Mouse (Mus musculus) gastrocnemius, postnatal 10 days (tissue): Measurements from ENCODE around the gene Fahd2a. TPM values are rescaled to one million over a fixed set of nuclear protein-coding genes. Genes with fewer than 3 reads are reported as not detected.

ENCODE experiments used
- DNase-seq: peaks from one replicate; pipeline ENCODE4 v3.0.0; 2021; ENCODE audit warnings: mixed read lengths
- total RNA-seq, 2 experiments: library from RNA; stranded (reverse); gene quantifications; 2 replicates each; pipeline ENCODE4 v1.2.3; 2021

Gene Fahd2a
- total RNA-seq, 2 experiments from 2014 or later = 10.1 to 12.4 TPM

GRCm38 (mm10) chr2:127433487-127434295 is 10.7 kb downstream of the Fahd2a start:
- DNase-seq = no peak

- DNase-seq = no peak
Observed at GRCm38 (mm10) chr2:127430238-127430637, 14.1 kb downstream of the Fahd2a start.

GRCm38 (mm10) chr2:127424977-127425376 is 19.4 kb downstream of the Fahd2a start, which contains the start of gene Gpat2:
TSS of gene Gpat2 (plus strand) at chr2:127425199.
- no peak for DNase-seq

- no peak for DNase-seq
Observed at GRCm38 (mm10) chr2:127418266-127418970, 25.9 kb downstream of the Fahd2a start.

- DNase-seq = no peak
Observed at GRCm38 (mm10) chr2:127416706-127417105, 27.7 kb downstream of the Fahd2a start.

- no peak for DNase-seq
Observed at GRCm38 (mm10) chr2:127415806-127416205, 28.6 kb downstream of the Fahd2a start.

GRCm38 (mm10) chr2:127411126-127411525 is 33.2 kb downstream of the Fahd2a start:
- DNase-seq = no peak

- no peak for DNase-seq
Observed at GRCm38 (mm10) chr2:127398738-127399137, 45.6 kb downstream of the Fahd2a start.

GRCm38 (mm10) chr2:127394606-127395161 is 49.7 kb downstream of the Fahd2a start:
- no peak for DNase-seq

GRCm38 (mm10) chr2:127391323-127391722 is 53.0 kb downstream of the Fahd2a start:
- DNase-seq = no peak

GRCm38 (mm10) chr2:127390846-127391245 is 53.5 kb downstream of the Fahd2a start:
- DNase-seq = no peak

- no peak for DNase-seq
Observed at GRCm38 (mm10) chr2:127390352-127390751, 54.0 kb downstream of the Fahd2a start.

- no peak for DNase-seq
Observed at GRCm38 (mm10) chr2:127387521-127387920, 56.8 kb downstream of the Fahd2a start.

Other genes starting within 250 kb of the Fahd2a start
- gene 1810024B03Rik, start 236.3 kb downstream of the Fahd2a start, total RNA-seq = under 1 TPM; 0.52 to 0.93 TPM
- 10 to 100 TPM; 44.2 to 47.0 TPM for gene Snrnp200, start 236.2 kb downstream of the Fahd2a start, total RNA-seq
- 10 to 100 TPM; 43.2 to 49.9 TPM for gene Ciao1, start 196.7 kb downstream of the Fahd2a start, total RNA-seq
- 10 to 100 TPM; 39.0 to 41.8 TPM for gene Tmem127, start 196.7 kb downstream of the Fahd2a start, total RNA-seq
- gene Stard7, start 174.3 kb downstream of the Fahd2a start, total RNA-seq = 100 to 1,000 TPM in 1 of 2 experiments, 10 to 100 TPM in 1; 98.8 to 104 TPM
- 1 to 10 TPM; 2.6 TPM for gene Dusp2, start 108.4 kb downstream of the Fahd2a start, total RNA-seq
- under 1 TPM in 1 of 2 experiments, not detected in 1; 0.16 TPM for gene Astl, start 105.9 kb downstream of the Fahd2a start, total RNA-seq
- 1 to 10 TPM; 1.4 to 1.8 TPM for gene Adra2b, start 81.4 kb downstream of the Fahd2a start, total RNA-seq
- under 1 TPM; 0.09 TPM for gene Gpat2, start 19.4 kb downstream of the Fahd2a start, total RNA-seq
- under 1 TPM; 0.49 to 0.59 TPM for gene Kcnip3, start 77.5 kb upstream of the Fahd2a start, total RNA-seq
- not detected for gene Prom2, start 96.9 kb upstream of the Fahd2a start, total RNA-seq
- gene Zfp661, start 142.5 kb upstream of the Fahd2a start, total RNA-seq = 1 to 10 TPM; 1.7 to 2.4 TPM
- 10 to 100 TPM; 89.6 to 96.3 TPM for gene Mrps5, start 142.7 kb upstream of the Fahd2a start, total RNA-seq
- gene Mal, start 212.1 kb upstream of the Fahd2a start, total RNA-seq = 10 to 100 TPM; 14.7 to 24.5 TPM